Mouse (Mus musculus) ES-E14 (cell line): ENCODE measurements around the gene 9530003J23Rik. TPM values are rescaled to one million over a fixed set of nuclear protein-coding genes. Genes with fewer than 3 reads are reported as not detected.
"Not testable (repeated sequence)": the region's sequence is repeated elsewhere in the genome, so short reads cannot be mapped to it uniquely, and the experiment has no call there.

Experiments used
- DNase-seq: peaks from one replicate; pipeline ENCODE4 v3.0.0-alpha.2; 2013; ENCODE audit warnings: low read depth, low spot score
- H3K27ac ChIP-seq: 2 replicates; pipeline ENCODE4 v1.5.1; 2012; ENCODE audit warnings: low read depth, mild to moderate bottlenecking, low read length, moderate library complexity, mixed read lengths; ENCODE audit not compliant: poor library complexity, insufficient read depth, severe bottlenecking
- H3K36me3 ChIP-seq: 2 replicates; pipeline ENCODE4 v1.6.1; 2012; ENCODE audit warnings: mild to moderate bottlenecking, low read length, moderate library complexity, mixed read lengths; ENCODE audit not compliant: control insufficient read depth, poor library complexity, insufficient read depth, severe bottlenecking
- H3K4me1 ChIP-seq, 2 experiments: fragments of 150-350 bp in 1 of 2; sonication (generic) in 1 of 2; 2 replicates each; pipeline ENCODE4 v1.6.1; 2012; ENCODE audit warnings: low read length in 2 of 2, mild to moderate bottlenecking in 1 of 2, mixed read lengths in 1 of 2; ENCODE audit not compliant: control insufficient read depth in 2 of 2, insufficient read depth in 2 of 2, poor library complexity in 1 of 2
- H3K4me3 ChIP-seq, 2 experiments: fragments of 150-350 bp in 1 of 2; sonication (generic) in 1 of 2; 2 replicates each; pipeline ENCODE4 v1.5.1; 2012; ENCODE audit warnings: low read length in 2 of 2, low read depth in 1 of 2, mild to moderate bottlenecking in 1 of 2, mixed read lengths in 1 of 2; ENCODE audit not compliant: insufficient read depth in 1 of 2, poor library complexity in 1 of 2, severe bottlenecking in 1 of 2
- H3K9ac ChIP-seq: 2 replicates; pipeline ENCODE4 v1.6.1; 2012; ENCODE audit warnings: low read depth, mild to moderate bottlenecking, low read length, mixed read lengths; ENCODE audit not compliant: poor library complexity, insufficient read depth, severe bottlenecking
- H3K9me3 ChIP-seq: fragments of 150-350 bp; sonication (generic); 2 replicates; pipeline ENCODE4 v1.6.1; 2012; ENCODE audit warnings: low read depth, mild to moderate bottlenecking, low read length; ENCODE audit not compliant: control insufficient read depth, insufficient read depth
- CHD2 ChIP-seq: IDR thresholded peaks from 2 replicates; pipeline ENCODE4 v1.6.1; 2014; ENCODE audit warnings: mild to moderate bottlenecking, low read depth, low read length, inconsistent platforms
- HCFC1 ChIP-seq: IDR thresholded peaks from 2 replicates; pipeline ENCODE4 v1.6.1; 2012; ENCODE audit warnings: low read length, inconsistent platforms, borderline replicate concordance; ENCODE audit not compliant: insufficient read depth
- MAFK ChIP-seq: IDR thresholded peaks from 2 replicates; pipeline ENCODE4 v1.6.1; 2014; ENCODE audit warnings: mild to moderate bottlenecking, low read depth, low read length, inconsistent platforms; ENCODE audit not compliant: insufficient read depth
- ZC3H11A ChIP-seq: IDR thresholded peaks from 2 replicates; pipeline ENCODE4 v1.6.1; 2012; ENCODE audit warnings: low read depth, mild to moderate bottlenecking, inconsistent platforms, low read length, borderline replicate concordance
- ZNF384 ChIP-seq: IDR thresholded peaks from 2 replicates; pipeline ENCODE4 v1.6.1; 2012; ENCODE audit warnings: low read depth, low read length, inconsistent platforms
- in situ Hi-C, 2 experiments: fragments of 600-800 bp; cut with MboI; formaldehyde crosslinking; loops; one replicate each; pipeline ENCODE4 v1.15.1; 2025; ENCODE audit warnings: low sequenced_read_pairs in 2 of 2, inconsistent platforms in 1 of 2; ENCODE audit not compliant: unreplicated experiment in 2 of 2
- total RNA-seq: library from RNA; depleted of rRNA; stranded (reverse); fragments of 300-350 nt; gene quantifications from 2 replicates; pipeline ENCODE4 v1.2.3, GENCODE M21; 2012

The 9530003J23Rik gene
- total RNA-seq, 1 experiment, result not detected

DNA sequence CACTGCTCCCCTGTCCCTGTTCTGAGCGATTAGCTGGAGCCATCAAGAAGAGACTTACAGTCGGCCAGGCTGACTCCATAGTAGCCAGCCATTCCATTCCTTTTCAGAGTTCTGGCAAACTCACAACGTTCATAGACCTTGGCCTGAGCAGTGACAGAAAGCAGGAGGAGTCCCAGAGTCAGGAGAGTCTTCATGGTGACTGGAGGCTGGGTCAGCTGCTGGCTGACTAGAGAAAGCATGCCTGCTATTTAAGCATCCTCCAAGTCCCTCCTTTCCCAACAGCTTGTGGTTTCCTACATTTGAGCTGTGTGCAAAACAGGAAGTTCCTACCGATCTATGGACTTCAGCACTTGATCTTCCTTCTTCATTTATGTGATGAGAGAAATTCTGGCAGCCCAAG, 43.5 kb upstream of the 9530003J23Rik start, which contains the start of gene Lyz2:
Lyz2 (minus strand) TSS at position 273 of the 400 bp plus-strand sequence.
- Histone ChIP-seq H3K9ac (no peak within 1 kb of the TSS), H3K27ac (no peak within 1 kb of the TSS), H3K9me3 (no peaks in the 10 kb centered on the region), H3K36me3 (no peaks in the 10 kb centered on the region), H3K4me1 (no peaks in the 10 kb centered on the region), H3K4me3 (no peak within 1 kb of the TSS)
- TF ChIP-seq HCFC1 (no peak), ZNF384 (no peak), CHD2 (no peak), ZC3H11A (no peak), MAFK (no peak)
- DNase-seq, result no peak
- in situ Hi-C loops, result no loop called here

DNA sequence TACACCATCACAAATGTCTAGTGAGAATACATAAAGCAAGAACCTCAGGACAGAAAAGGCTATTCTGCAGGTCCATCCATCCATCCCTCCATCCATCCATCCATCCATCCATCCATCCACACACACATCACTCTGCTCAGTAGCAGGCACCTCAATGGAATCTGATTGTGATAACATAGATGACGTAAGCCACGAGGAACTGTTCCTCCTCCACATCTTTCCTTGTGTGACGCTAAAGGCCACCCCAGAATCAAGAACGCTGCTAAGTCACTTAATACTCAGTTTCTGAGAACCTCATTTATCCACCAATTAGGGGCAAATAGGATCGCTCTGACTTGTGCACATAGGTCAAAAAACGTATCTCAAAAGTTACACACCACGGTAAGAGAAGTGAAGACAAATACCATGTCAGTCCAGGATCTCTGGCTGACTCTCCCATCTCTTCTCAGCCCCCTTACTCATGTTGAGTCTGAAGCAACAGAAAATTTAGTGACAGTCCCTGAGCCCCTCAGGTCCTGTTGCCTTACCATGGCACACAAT, 42.9 kb upstream of the 9530003J23Rik start:
- Histone ChIP-seq H3K4me3 (no peak overlapping the region), H3K9ac (no peak overlapping the region), H3K36me3 (no peaks in the 10 kb centered on the region), H3K4me1 (no peaks in the 10 kb centered on the region), H3K9me3 (no peaks in the 10 kb centered on the region), H3K27ac (no peak overlapping the region)
- DNase-seq, result no peak
- in situ Hi-C loops, result no loop called here
- TF ChIP-seq HCFC1 (no peak), MAFK (no peak), ZC3H11A (no peak), CHD2 (no peak), ZNF384 (no peak)

GRCm38 (mm10) chr10:117280000-117280399, 41.5 kb upstream of the 9530003J23Rik start:
- in situ Hi-C loops, result no loop called here
- no peak overlapping the region for H3K4me3 ChIP-seq
- H3K27ac ChIP-seq, result no peak overlapping the region
- no peak for DNase-seq
- H3K36me3 ChIP-seq, result no peaks in the 10 kb centered on the region
- TF ChIP-seq HCFC1 (no peak), ZNF384 (no peak), ZC3H11A (no peak)
- no peaks in the 10 kb centered on the region for H3K9me3 ChIP-seq
- H3K4me1 ChIP-seq, result no peaks in the 10 kb centered on the region
- H3K9ac ChIP-seq, result no peak overlapping the region

DNA sequence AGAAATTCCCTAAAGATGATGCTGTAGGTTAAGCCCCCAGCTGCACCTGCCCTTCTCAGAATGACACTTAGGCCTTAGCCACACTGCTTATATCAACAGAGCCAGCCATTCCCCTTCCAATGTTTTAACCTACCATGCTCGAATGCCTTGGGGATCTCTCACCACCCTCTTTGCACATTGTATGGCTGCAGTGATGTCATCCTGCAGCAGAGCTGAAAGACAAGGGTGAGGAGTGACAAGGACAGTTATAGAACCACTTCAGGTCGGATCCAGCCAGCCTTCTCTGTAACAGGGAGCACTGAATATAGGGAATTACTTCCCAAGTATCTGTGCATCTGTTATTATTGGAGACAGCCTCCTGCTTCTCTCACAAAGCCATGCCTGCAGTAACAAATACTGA, 40.0 kb upstream of the 9530003J23Rik start:
- H3K9ac ChIP-seq, H3K36me3 ChIP-seq, H3K4me1 ChIP-seq, DNase-seq, H3K27ac ChIP-seq, in situ Hi-C loops, H3K9me3 ChIP-seq, H3K4me3 ChIP-seq: not testable (repeated sequence)

- H3K36me3 ChIP-seq, H3K4me3 ChIP-seq, H3K27ac ChIP-seq, H3K9me3 ChIP-seq, H3K9ac ChIP-seq, H3K4me1 ChIP-seq, in situ Hi-C loops, DNase-seq: not testable (repeated sequence)
Measured at GRCm38 (mm10) chr10:117277779-117278178, 39.3 kb upstream of the 9530003J23Rik start.
